Mouse (Mus musculus): Measurements from ENCODE around the gene Bmp4. TPM values are rescaled to one million over a fixed set of nuclear protein-coding genes. Genes with fewer than 3 reads are reported as not detected.

The Bmp4 gene
- polyA plus RNA-seq, 1 experiment, result 22.6 TPM

DNA sequence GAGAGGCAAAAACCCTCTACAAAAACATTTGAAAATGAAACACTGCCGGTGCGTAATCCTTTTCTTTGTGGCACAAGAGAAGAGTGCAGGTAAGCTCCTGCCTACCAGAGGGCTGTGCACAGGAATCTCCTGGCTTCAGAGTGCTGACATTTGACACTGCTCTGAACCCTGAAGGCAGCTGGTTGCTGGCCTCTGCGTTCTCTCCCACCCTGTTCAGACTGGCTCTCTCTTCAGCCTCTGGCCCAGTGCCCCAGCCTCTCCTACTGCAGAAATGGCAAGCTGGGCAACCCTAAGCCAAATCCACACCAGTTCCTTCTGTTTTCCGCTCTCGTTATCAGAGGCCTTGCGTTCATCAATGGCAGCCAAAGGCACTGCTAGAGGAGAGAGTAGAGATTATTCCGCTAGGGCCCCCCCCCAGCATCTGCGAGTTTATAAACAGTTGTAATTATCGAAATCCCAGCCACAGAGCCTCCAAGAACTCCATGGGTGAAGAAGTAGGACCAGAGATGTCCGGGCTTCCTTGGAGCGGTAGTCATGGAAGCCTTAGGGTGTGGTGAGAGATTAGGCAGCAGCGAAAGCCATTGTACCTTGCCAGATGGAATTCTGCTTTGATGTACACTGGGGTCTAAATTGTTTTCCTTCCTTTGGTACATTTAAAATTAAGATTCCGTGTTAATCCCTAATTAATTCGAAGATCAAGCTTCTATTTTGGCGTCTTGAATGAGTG is 28.1 kb upstream of the Bmp4 start:
- Histone ChIP-seq H3K27ac (ENCODE audit: insufficient read depth, low read length) (no peak overlapping the region), H3K36me3 (ENCODE audit: control insufficient read depth, insufficient read depth, low read length) (no peaks in the 10 kb centered on the region), H3K4me1 (ENCODE audit: control insufficient read depth, insufficient read depth, insufficient read length) (no peaks in the 10 kb centered on the region), H3K27me3 (ENCODE audit: control insufficient read depth, insufficient read depth, low read length) (no peaks in the 10 kb centered on the region), H3K4me3 (ENCODE audit: extremely low read depth, insufficient read depth, insufficient read length) (no peak overlapping the region)
- no peak for TF ChIP-seq POLR2A (IDR thresholded peaks at IDR 0.05; ENCODE audit: low read depth, low read length)
- TF ChIP-seq CTCF (IDR thresholded peaks at IDR 0.05; ENCODE audit: extremely low read depth, insufficient read depth, insufficient read length, insufficient replicate concordance), result no peak
- 90% methylated on average over 15 of the region's 15 CpGs for WGBS
- no peak for DNase-seq (ENCODE audit: low read depth in 1 of 2, low spot score in 2 of 2)

DNA sequence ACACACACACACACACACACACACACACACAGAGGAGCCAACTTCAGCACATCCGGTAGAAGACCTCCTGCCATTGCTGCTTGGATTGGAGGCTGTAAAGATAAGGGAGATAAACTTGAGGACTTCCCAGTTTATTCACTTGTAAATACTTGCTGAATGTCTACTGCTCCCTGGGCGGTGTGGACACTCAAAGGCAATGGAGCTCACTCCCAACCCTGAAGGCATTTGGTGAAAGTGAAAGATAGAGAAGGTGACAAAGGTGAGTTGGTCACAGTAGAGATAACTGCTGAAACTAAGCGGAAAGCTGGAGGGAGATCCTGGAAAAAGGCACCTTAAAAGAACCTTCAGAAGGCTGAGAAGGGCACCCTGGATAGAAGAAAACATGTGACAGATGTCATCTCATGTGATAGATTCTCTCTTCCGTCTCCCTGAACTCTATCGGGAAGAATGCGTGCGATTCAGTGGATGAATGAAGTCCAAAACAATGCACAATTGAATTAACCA is 22.1 kb upstream of the Bmp4 start:
- no peaks in the 10 kb centered on the region for H3K36me3 ChIP-seq (ENCODE audit: control insufficient read depth, insufficient read depth, low read length)
- no peaks in the 10 kb centered on the region for H3K27me3 ChIP-seq (ENCODE audit: control insufficient read depth, insufficient read depth, low read length)
- TF ChIP-seq CTCF (IDR thresholded peaks at IDR 0.05; ENCODE audit: extremely low read depth, insufficient read depth, insufficient read length, insufficient replicate concordance) (no peak), POLR2A (IDR thresholded peaks at IDR 0.05; ENCODE audit: low read depth, low read length) (no peak)
- WGBS, result 92% methylated on average over 7 of the region's 7 CpGs
- no peak overlapping the region for H3K27ac ChIP-seq (ENCODE audit: insufficient read depth, low read length)
- H3K4me1 ChIP-seq (ENCODE audit: control insufficient read depth, insufficient read depth, insufficient read length), result no peaks in the 10 kb centered on the region
- H3K4me3 ChIP-seq (ENCODE audit: extremely low read depth, insufficient read depth, insufficient read length), result no peak overlapping the region
- DNase-seq (ENCODE audit: low read depth in 1 of 2, low spot score in 2 of 2), result no peak

DNA sequence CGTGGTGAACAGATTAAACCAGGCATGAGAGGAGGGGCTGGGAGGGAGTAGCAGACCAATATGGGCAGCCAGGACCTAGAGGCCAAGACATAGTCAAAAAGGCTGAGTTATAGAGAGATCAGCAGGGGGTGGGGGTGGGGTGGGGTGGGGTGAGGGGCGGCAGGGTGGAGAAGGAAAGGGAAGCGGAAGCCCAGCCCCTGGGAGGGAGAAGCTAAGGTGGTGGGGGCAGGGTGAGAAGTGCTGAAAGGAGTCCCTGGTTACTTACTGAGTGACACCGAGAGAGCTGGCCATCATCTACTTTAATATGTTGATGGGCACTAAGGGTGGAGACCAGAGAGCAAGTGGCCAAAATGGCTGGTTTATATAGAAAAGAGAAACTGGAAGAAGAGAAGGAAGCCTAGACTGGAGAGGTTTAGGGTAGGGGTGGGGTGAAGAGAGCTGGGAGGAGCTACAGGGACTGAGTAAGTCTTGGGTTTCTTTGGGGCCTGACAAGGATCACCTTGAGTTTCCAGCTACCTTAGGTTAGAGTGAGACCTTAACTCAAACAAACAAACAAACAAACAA is 20.2 kb upstream of the Bmp4 start:
- no peak overlapping the region for H3K27ac ChIP-seq (ENCODE audit: insufficient read depth, low read length)
- 59% methylated on average over 4 of the region's 4 CpGs for WGBS
- no peak overlapping the region for H3K4me3 ChIP-seq (ENCODE audit: extremely low read depth, insufficient read depth, insufficient read length)
- no peak for DNase-seq (ENCODE audit: low read depth in 1 of 2, low spot score in 2 of 2)
- H3K4me1 ChIP-seq (ENCODE audit: control insufficient read depth, insufficient read depth, insufficient read length), result no peaks in the 10 kb centered on the region
- H3K36me3 ChIP-seq (ENCODE audit: control insufficient read depth, insufficient read depth, low read length), result no peaks in the 10 kb centered on the region
- no peaks in the 10 kb centered on the region for H3K27me3 ChIP-seq (ENCODE audit: control insufficient read depth, insufficient read depth, low read length)
- TF ChIP-seq CTCF (IDR thresholded peaks at IDR 0.05; ENCODE audit: extremely low read depth, insufficient read depth, insufficient read length, insufficient replicate concordance) (no peak), POLR2A (IDR thresholded peaks at IDR 0.05; ENCODE audit: low read depth, low read length) (no peak)

- H3K27ac ChIP-seq (ENCODE audit: insufficient read depth, low read length), result no peak overlapping the region
- DNase-seq (ENCODE audit: low read depth in 1 of 2, low spot score in 2 of 2), result no peak
- no peaks in the 10 kb centered on the region for H3K4me1 ChIP-seq (ENCODE audit: control insufficient read depth, insufficient read depth, insufficient read length)
- no peaks in the 10 kb centered on the region for H3K27me3 ChIP-seq (ENCODE audit: control insufficient read depth, insufficient read depth, low read length)
- 89% methylated on average over 10 of the region's 10 CpGs for WGBS
- H3K4me3 ChIP-seq (ENCODE audit: extremely low read depth, insufficient read depth, insufficient read length), result no peak overlapping the region
- TF ChIP-seq CTCF (IDR thresholded peaks at IDR 0.05; ENCODE audit: extremely low read depth, insufficient read depth, insufficient read length, insufficient replicate concordance), result no peak
- TF ChIP-seq POLR2A (IDR thresholded peaks at IDR 0.05; ENCODE audit: low read depth, low read length), result no peak
- no peaks in the 10 kb centered on the region for H3K36me3 ChIP-seq (ENCODE audit: control insufficient read depth, insufficient read depth, low read length)
Measured at GRCm38 (mm10) chr14:46409016-46409415, 18.5 kb upstream of the Bmp4 start.

GRCm38 (mm10) chr14:46408319-46408718 is 17.9 kb upstream of the Bmp4 start:
- 86% methylated on average over 3 of the region's 3 CpGs for WGBS
- Histone ChIP-seq H3K4me1 (ENCODE audit: control insufficient read depth, insufficient read depth, insufficient read length) (no peaks in the 10 kb centered on the region), H3K27me3 (ENCODE audit: control insufficient read depth, insufficient read depth, low read length) (no peaks in the 10 kb centered on the region), H3K36me3 (ENCODE audit: control insufficient read depth, insufficient read depth, low read length) (no peaks in the 10 kb centered on the region), H3K27ac (ENCODE audit: insufficient read depth, low read length) (no peak overlapping the region), H3K4me3 (ENCODE audit: extremely low read depth, insufficient read depth, insufficient read length) (no peak overlapping the region)
- TF ChIP-seq CTCF (IDR thresholded peaks at IDR 0.05; ENCODE audit: extremely low read depth, insufficient read depth, insufficient read length, insufficient replicate concordance) (no peak), POLR2A (IDR thresholded peaks at IDR 0.05; ENCODE audit: low read depth, low read length) (no peak)
- DNase-seq (ENCODE audit: low read depth in 1 of 2, low spot score in 2 of 2), result no peak

- TF ChIP-seq CTCF (IDR thresholded peaks at IDR 0.05; ENCODE audit: extremely low read depth, insufficient read depth, insufficient read length, insufficient replicate concordance) (no peak), POLR2A (IDR thresholded peaks at IDR 0.05; ENCODE audit: low read depth, low read length) (no peak)
- 85% methylated on average over 2 of the region's 2 CpGs for WGBS
- no peaks in the 10 kb centered on the region for H3K4me1 ChIP-seq (ENCODE audit: control insufficient read depth, insufficient read depth, insufficient read length)
- H3K27ac ChIP-seq (ENCODE audit: insufficient read depth, low read length), result no peak overlapping the region
- no peaks in the 10 kb centered on the region for H3K36me3 ChIP-seq (ENCODE audit: control insufficient read depth, insufficient read depth, low read length)
- DNase-seq (ENCODE audit: low read depth in 1 of 2, low spot score in 2 of 2), result no peak
- H3K4me3 ChIP-seq (ENCODE audit: extremely low read depth, insufficient read depth, insufficient read length), result no peak overlapping the region
- H3K27me3 ChIP-seq (ENCODE audit: control insufficient read depth, insufficient read depth, low read length), result no peaks in the 10 kb centered on the region
Measured at GRCm38 (mm10) chr14:46399925-46400324, 9.5 kb upstream of the Bmp4 start.
